Mouse (Mus musculus): Measurements from ENCODE around the gene Fam57a.

Gene Fam57a

GRCm38 (mm10) chr11:76243811-76244546 lies 64.5 kb downstream of the Fam57a start:
- DNase-seq (ENCODE audit: low spot score in 2 of 2): no peak

GRCm38 (mm10) chr11:76246439-76246838 lies 67.0 kb downstream of the Fam57a start:
- DNase-seq (ENCODE audit: low spot score in 2 of 2): no peak

- no peak for DNase-seq (ENCODE audit: low spot score in 2 of 2)
Measured at GRCm38 (mm10) chr11:76247239-76247638, 67.8 kb downstream of the Fam57a start.

DNA sequence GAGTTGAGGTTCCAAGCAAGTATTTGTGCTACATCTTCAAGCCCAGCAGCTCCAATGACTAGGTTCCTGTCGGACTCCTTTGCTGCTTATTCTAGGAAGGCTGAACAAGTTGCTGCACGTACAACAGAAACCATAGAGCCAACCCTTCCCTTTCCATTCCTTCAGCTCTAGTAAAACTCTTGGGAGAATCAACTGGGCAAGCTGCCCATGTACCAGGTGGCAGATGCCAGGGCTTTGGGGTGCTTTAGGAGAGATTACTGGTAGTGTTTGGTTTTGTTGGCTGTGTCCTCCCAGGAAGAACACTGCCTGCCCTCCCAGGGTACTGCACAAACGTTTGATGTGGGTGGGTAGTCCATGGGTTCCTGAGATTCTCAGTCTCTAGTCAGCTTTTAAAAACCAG lies 72.6 kb downstream of the Fam57a start:
- DNase-seq (ENCODE audit: low spot score in 2 of 2): no peak

- peak; percentile 72 to 88 for DNase-seq (ENCODE audit: low spot score in 2 of 2)
Measured at GRCm38 (mm10) chr11:76253145-76253917, 73.9 kb downstream of the Fam57a start.

DNA sequence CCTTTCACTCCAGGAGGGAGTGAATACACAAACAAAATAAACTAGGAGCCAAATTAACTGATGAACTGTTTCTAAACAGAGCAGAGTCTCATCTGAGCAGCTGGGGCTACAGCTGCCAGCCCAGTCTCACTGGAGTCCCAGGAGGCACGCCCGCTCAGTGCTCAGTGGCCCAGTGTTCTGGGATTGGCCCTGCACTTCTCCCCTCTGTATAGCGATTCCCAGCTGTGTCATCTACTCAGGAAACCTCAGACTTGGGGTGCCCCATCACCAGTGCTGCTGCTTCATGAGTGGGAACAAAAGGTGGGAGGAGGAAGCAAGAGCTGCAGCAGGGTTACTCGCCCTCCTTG lies 74.4 kb downstream of the Fam57a start:
- DNase-seq (ENCODE audit: low spot score in 2 of 2): no peak

DNA sequence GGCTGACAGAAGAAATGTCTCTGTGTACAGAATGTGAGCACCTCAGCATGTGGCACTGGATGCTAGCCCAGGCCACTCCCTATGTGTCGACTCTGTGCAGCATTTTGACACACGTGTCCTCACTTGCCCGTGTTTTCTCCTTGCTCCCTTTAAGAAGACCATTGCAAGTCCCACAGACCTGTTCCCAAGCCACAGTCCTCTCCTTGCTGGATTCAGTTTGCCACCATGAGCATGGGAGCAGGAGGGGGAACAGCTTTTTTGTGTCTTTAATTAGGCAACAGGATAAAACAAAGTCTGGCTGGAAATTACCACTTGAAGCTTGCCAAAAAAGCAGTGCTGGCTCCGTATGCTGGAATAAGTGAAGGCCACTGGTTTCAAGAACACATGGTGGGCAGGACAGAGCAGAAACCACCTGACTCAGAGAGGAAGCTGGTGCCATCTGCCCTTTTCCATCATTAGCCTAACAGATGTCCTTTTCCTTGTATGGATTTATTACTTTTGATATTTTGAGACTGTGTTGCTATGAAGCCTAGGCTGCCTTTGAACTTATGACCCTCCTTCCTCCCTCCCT lies 76.0 kb downstream of the Fam57a start:
- no peak for DNase-seq (ENCODE audit: low spot score in 2 of 2)

DNA sequence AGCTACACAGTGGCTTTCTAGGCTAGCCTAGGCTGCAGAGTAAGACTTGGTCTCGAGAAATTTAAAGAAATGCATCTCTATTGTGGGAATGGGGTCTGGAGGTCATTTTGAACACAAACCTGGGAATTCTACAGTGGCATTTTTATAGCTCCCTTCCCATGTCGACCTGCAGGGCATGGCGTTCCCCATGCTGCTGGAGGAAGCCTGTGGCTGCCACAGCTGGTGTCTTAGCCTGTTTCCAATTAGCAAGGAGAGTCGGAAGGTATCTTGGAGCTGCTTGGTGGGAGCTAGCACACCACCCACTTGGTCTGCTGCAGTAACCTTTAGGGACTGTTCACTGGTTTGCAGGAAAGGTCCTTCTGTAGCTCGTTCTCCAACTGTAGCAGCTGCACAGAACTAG lies 76.7 kb downstream of the Fam57a start:
- no peak for DNase-seq (ENCODE audit: low spot score in 2 of 2)

- DNase-seq (ENCODE audit: low spot score in 2 of 2): no peak
Measured at GRCm38 (mm10) chr11:76257386-76257785, 77.9 kb downstream of the Fam57a start.

- DNase-seq (ENCODE audit: low spot score in 2 of 2): no peak
Measured at GRCm38 (mm10) chr11:76258511-76258910, 79.0 kb downstream of the Fam57a start.

DNA sequence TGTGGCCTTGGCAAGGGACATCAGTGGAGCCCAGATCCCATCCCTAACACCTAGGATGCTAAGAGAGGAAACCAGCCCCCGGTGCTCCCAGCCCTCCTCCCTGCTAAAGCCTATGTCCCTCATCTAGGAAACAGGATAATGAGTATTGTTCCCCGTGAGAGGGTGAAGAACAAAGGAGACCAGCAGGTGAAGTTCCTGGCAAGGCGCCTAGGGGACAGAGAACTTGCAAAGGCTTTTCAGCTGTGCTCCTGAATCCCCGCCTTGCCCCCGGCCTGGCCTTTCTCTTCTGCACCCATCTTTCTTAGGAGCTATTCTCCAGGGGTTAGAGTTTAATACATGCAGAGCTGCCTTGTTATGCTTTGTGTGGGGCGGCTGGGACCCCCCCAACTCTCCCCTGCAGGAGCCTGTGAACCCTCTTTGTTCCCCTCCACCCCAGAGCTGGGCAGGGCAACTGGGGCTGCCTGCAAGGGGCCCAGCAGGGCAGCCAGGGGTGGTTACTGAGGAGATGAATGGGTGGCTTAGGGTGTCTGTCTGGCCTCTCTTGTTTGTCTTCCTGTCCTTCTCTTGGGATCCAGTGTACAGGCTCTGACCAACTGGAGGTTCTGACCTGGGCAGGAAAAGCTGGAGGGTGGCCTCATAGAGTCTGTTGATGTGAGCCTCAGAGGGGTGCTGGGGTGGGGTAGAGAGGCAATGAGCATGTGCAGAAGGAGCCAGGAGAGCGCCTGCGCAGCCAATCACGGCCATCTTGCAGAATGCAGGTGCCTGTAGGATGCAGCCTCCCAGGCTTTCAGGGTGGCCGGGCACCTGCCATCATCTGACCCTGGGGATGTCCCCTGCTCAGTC lies 81.0 kb downstream of the Fam57a start:
- no peak for DNase-seq (ENCODE audit: low spot score in 2 of 2)

DNA sequence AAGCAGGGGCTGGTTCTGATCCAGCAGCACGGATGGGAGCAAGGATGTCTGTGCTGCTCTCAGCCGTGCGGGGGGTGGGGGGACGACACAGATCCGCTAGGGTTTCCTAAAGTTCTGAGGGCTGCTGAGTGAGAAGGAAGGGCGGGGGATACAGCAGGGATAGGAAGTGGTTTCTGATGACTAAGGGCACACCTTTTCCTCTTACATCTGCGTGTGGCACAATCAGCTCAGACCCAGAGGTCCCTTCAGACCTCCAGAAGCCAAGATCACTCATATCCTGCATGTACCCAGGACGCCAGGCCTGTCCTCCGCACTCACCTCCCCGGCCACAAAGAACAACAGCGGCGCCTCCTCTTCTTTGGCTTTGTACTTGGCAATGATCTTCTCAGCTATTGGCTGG lies 81.8 kb downstream of the Fam57a start:
- DNase-seq (ENCODE audit: low spot score in 2 of 2): no peak

GRCm38 (mm10) chr11:76262611-76263351 lies 83.3 kb downstream of the Fam57a start:
- no peak for DNase-seq (ENCODE audit: low spot score in 2 of 2)

Measured in urinary bladder, postnatal 4 days (tissue).